Mouse (Mus musculus): ENCODE measurements around the gene Cldn5. TPM values are rescaled to one million over a fixed set of nuclear protein-coding genes. Genes with fewer than 3 reads are reported as not detected.

The Cldn5 gene
- polyA plus RNA-seq, 1 experiment = 15.2 TPM

DNA sequence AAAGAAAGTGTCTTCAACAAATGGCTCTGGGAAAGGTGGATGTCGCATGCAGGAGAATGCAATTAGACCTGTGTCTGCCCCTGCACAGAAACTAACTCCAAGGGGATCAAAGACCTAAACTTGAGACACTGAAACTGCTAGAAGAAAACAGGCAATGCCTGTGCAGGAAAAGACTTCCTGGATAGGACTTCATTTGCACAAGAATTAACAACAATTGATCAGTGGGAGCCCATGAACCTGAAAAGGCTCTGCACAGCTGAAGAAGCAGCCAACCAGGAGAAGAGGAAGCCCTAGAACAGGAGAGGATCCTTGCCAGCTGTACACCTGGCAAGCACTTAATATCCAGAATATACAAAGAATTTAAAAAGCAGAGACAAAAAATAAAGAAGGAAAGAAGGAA is 7.1 kb upstream of the Cldn5 start:
- H3K36me3 ChIP-seq (ENCODE audit: control insufficient read depth, insufficient read depth, low read length) = no peaks in the 10 kb centered on the region
- no peak overlapping the region for H3K4me3 ChIP-seq (ENCODE audit: control insufficient read depth, insufficient read depth, low read length)
- 97% methylated on average over 1 of the region's 1 CpGs for WGBS
- DNase-seq = no peak
- no peak for TF ChIP-seq CTCF (IDR thresholded peaks at IDR 0.05; ENCODE audit: borderline replicate concordance, control insufficient read depth, extremely low read depth, insufficient read depth, low read length, poor library complexity)
- TF ChIP-seq POLR2A (IDR thresholded peaks at IDR 0.05; ENCODE audit: control insufficient read depth, extremely low read depth, insufficient read depth, low read length, poor library complexity) = no peak
- no peaks in the 10 kb centered on the region for H3K4me1 ChIP-seq (replicated peaks; ENCODE audit: control insufficient read depth, insufficient read depth, low read length)
- H3K27me3 ChIP-seq (ENCODE audit: control insufficient read depth, insufficient read depth, low read length) = no peaks in the 10 kb centered on the region
- H3K27ac ChIP-seq (ENCODE audit: control insufficient read depth, insufficient read depth, low read length) = no peak overlapping the region

DNA sequence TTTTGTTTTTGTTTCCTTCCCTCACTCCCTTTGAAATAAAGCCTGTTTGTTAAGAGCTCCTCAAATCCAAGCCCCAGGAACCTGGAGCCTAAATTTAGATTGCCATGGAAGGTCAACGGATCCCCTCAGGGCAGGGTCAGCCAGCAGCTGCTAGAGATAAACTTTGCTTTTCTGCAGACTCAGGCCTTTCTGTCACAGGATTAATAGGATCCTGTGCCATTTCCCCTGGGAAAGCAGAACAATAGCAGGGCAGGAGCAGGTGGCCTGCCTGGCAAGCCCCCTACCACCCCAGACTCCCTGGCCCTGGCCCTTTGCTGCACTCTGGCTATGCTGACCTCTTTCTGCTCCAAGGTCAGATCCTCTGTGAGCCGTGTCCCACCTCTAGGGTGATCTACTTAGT is 2.7 kb upstream of the Cldn5 start:
- TF ChIP-seq CTCF (IDR thresholded peaks at IDR 0.05; ENCODE audit: borderline replicate concordance, control insufficient read depth, extremely low read depth, insufficient read depth, low read length, poor library complexity) (no peak), POLR2A (IDR thresholded peaks at IDR 0.05; ENCODE audit: control insufficient read depth, extremely low read depth, insufficient read depth, low read length, poor library complexity) (no peak)
- no peaks in the 10 kb centered on the region for H3K4me1 ChIP-seq (replicated peaks; ENCODE audit: control insufficient read depth, insufficient read depth, low read length)
- no peak for DNase-seq
- H3K27me3 ChIP-seq (ENCODE audit: control insufficient read depth, insufficient read depth, low read length) = no peaks in the 10 kb centered on the region; the same call in 1 of the 2 replicates
- no peak overlapping the region for H3K4me3 ChIP-seq (ENCODE audit: control insufficient read depth, insufficient read depth, low read length)
- H3K27ac ChIP-seq (ENCODE audit: control insufficient read depth, insufficient read depth, low read length) = no peak overlapping the region
- 93% methylated on average over 2 of the region's 2 CpGs for WGBS
- H3K36me3 ChIP-seq (ENCODE audit: control insufficient read depth, insufficient read depth, low read length) = no peaks in the 10 kb centered on the region

DNA sequence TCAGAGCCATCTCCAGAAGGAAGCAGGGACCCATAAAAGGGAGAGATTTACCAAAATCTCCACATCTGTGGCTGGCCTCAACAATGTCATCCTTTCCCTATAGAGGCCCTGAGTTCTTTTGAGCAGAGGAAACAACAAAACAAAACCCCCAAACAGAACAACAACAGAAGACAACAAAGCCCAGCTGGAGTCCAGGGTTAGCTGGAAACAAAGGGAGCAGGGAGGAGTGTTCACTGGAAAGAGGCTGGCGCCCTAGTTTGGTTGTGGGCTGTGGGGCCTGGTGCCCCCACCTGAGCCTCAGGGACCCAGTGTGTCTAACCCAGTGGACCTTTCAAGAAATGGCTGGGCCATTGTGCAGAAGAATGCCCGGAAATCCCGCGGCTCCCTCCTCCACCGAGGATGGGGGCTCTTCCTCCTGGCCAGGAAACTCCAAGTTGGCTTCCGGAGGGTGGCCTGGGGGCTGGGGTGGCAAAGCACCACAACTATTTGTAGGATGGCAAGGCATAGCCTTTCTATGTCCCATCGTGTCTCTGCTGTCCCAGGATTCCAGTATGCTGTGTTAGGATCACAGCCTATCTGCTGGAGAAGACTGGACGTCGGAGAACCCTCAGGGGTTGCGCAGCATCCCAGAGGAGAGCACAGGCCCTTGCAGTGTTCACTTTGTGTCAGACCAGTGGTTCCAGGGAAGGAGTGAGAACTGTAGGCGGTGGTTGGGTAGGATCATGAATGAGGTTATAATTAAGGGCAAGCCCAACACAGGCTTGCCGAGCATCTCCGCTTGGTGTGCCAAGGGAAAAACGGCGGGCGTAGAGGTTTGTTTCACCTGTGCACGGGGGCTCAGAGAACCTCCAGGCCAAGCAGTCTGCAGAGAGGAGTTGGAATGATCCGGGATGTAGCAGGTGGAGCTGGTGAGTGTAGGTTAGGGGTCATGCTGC is 759 bp upstream of the Cldn5 start:
- Histone ChIP-seq H3K27ac (ENCODE audit: control insufficient read depth, insufficient read depth, low read length) (no peak overlapping the region), H3K27me3 (ENCODE audit: control insufficient read depth, insufficient read depth, low read length) (no peaks in the 10 kb centered on the region; the same call in 1 of the 2 replicates), H3K4me3 (ENCODE audit: control insufficient read depth, insufficient read depth, low read length) (no peak overlapping the region), H3K4me1 (replicated peaks; ENCODE audit: control insufficient read depth, insufficient read depth, low read length) (no peaks in the 10 kb centered on the region), H3K36me3 (ENCODE audit: control insufficient read depth, insufficient read depth, low read length) (no peaks in the 10 kb centered on the region)
- TF ChIP-seq CTCF (IDR thresholded peaks at IDR 0.05; ENCODE audit: borderline replicate concordance, control insufficient read depth, extremely low read depth, insufficient read depth, low read length, poor library complexity) (no peak), POLR2A (IDR thresholded peaks at IDR 0.05; ENCODE audit: control insufficient read depth, extremely low read depth, insufficient read depth, low read length, poor library complexity) (no peak)
- 57% methylated on average over 18 of the region's 18 CpGs for WGBS
- DNase-seq = no peak

DNA sequence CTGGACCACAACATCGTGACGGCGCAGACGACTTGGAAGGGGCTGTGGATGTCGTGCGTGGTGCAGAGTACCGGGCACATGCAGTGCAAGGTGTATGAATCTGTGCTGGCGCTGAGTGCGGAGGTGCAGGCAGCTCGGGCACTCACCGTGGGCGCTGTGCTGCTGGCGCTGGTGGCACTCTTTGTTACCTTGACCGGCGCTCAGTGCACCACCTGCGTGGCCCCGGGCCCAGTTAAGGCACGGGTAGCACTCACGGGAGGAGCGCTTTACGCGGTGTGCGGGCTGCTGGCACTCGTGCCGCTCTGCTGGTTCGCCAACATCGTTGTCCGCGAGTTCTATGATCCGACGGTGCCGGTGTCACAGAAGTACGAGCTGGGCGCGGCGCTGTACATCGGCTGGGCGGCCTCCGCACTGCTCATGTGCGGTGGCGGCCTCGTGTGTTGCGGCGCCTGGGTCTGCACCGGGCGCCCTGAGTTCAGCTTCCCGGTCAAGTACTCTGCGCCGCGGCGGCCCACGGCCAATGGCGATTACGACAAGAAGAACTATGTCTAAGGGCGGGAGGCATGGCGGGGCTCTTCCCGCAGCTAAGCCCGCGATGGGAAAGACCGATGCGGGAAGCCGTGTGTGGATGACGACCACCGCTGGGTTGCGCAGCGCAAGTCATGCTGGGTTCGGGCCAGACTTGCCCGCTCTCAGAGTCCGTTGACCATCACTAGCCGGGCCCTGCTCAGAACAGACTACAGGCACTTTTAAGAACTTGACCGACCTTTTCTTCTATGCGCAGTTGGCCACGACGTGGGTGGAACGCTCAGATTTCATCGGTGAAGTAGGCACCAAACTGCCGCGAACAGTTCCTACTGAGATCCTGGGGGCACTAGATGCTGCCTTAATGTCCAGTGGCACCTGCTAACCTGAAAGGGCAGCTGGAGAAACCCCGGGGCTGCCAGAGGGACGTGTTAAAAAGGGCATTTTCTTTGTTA is 744 bp downstream of the Cldn5 start:
- H3K27me3 ChIP-seq (ENCODE audit: control insufficient read depth, insufficient read depth, low read length) = no peaks in the 10 kb centered on the region; the same call in 1 of the 2 replicates
- 0 out of 2 replicates have a peak, but pooled peaks cover 3% of the 10 kb centered on the region for H3K36me3 ChIP-seq (ENCODE audit: control insufficient read depth, insufficient read depth, low read length)
- no peak overlapping the region for H3K4me3 ChIP-seq (ENCODE audit: control insufficient read depth, insufficient read depth, low read length)
- TF ChIP-seq POLR2A (IDR thresholded peaks at IDR 0.05; ENCODE audit: control insufficient read depth, extremely low read depth, insufficient read depth, low read length, poor library complexity) (no peak), CTCF (IDR thresholded peaks at IDR 0.05; ENCODE audit: borderline replicate concordance, control insufficient read depth, extremely low read depth, insufficient read depth, low read length, poor library complexity) (no peak)
- H3K27ac ChIP-seq (ENCODE audit: control insufficient read depth, insufficient read depth, low read length) = no peak overlapping the region
- DNase-seq = no peak
- 6% methylated on average over 80 of the region's 80 CpGs for WGBS
- H3K4me1 ChIP-seq (replicated peaks; ENCODE audit: control insufficient read depth, insufficient read depth, low read length) = no peaks in the 10 kb centered on the region

DNA sequence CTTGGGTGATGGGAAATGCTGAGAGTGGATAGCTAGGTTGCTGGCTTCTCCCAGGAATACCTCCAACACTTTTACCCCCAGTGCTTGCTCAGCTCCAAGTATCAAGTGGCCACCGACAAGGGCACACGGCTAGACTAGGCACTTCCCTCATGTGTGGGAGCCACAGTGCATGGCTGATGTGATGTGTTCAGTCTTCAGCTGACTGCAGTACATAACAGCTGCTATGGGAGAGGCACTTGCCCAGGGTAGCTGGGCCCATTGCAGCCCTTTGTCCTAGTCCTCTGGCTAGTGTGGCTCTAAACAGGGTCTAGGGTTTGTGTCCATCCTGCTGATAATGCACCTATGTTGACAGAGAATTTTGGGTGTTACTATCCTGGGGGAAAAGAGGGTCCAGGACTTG is 1.8 kb downstream of the Cldn5 start:
- 64% methylated on average over 2 of the region's 2 CpGs for WGBS
- no peak overlapping the region for H3K27ac ChIP-seq (ENCODE audit: control insufficient read depth, insufficient read depth, low read length)

DNA sequence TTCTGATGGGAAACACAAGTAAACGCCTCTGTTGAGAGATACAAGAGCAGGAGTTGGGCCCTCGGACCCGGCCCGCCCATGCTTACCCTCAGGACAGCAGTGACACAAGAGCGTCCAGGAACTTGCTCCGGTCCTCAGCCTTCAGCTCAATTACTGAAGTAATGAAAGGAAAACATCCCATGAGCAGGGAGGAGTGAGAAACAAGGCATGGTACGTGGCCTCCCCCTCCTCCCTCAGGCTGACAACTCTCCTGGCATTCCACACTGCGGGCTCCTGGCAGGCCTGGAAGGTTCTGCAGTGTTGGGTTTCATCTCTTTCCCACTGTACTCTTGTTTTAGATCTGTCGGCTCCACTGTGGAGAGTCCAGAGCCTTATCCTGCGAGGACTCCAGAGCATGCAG is 5.2 kb downstream of the Cldn5 start:
- H3K4me3 ChIP-seq (ENCODE audit: control insufficient read depth, insufficient read depth, low read length) = no peak overlapping the region
- DNase-seq = no peak
- H3K27me3 ChIP-seq (ENCODE audit: control insufficient read depth, insufficient read depth, low read length) = no peaks in the 10 kb centered on the region; the same call in 1 of the 2 replicates
- no peaks in the 10 kb centered on the region for H3K4me1 ChIP-seq (replicated peaks; ENCODE audit: control insufficient read depth, insufficient read depth, low read length)
- peaks cover 17% of the 10 kb centered on the region for H3K36me3 ChIP-seq (ENCODE audit: control insufficient read depth, insufficient read depth, low read length)
- H3K27ac ChIP-seq (ENCODE audit: control insufficient read depth, insufficient read depth, low read length) = no peak overlapping the region
- TF ChIP-seq CTCF (IDR thresholded peaks at IDR 0.05; ENCODE audit: borderline replicate concordance, control insufficient read depth, extremely low read depth, insufficient read depth, low read length, poor library complexity) (no peak), POLR2A (IDR thresholded peaks at IDR 0.05; ENCODE audit: control insufficient read depth, extremely low read depth, insufficient read depth, low read length, poor library complexity) (no peak)
- 97% methylated on average over 10 of the region's 10 CpGs for WGBS

More for the DNA sequence above, 1.8 kb downstream of the Cldn5 start:
- Histone ChIP-seq H3K27me3 (ENCODE audit: control insufficient read depth, insufficient read depth, low read length) (no peaks in the 10 kb centered on the region; the same call in 1 of the 2 replicates), H3K4me1 (replicated peaks; ENCODE audit: control insufficient read depth, insufficient read depth, low read length) (no peaks in the 10 kb centered on the region), H3K36me3 (ENCODE audit: control insufficient read depth, insufficient read depth, low read length) (peaks cover 4% of the 10 kb centered on the region; the same call in 1 of the 2 replicates), H3K4me3 (ENCODE audit: control insufficient read depth, insufficient read depth, low read length) (no peak overlapping the region)
- no peak for TF ChIP-seq POLR2A (IDR thresholded peaks at IDR 0.05; ENCODE audit: control insufficient read depth, extremely low read depth, insufficient read depth, low read length, poor library complexity)
- TF ChIP-seq CTCF (IDR thresholded peaks at IDR 0.05; ENCODE audit: borderline replicate concordance, control insufficient read depth, extremely low read depth, insufficient read depth, low read length, poor library complexity) = no peak
- DNase-seq = no peak
